Mouse (Mus musculus) retina, embryonic 14.5 days (tissue): Measurements from ENCODE around the gene Itgb4.
A peak's percentile ranks its signal among the peaks of the same experiment; 100 is the strongest.

ENCODE experiments used
- DNase-seq: peaks from one replicate; pipeline ENCODE4 v3.0.0-alpha.2; 2015; ENCODE audit warnings: low spot score

Itgb4 gene

DNA sequence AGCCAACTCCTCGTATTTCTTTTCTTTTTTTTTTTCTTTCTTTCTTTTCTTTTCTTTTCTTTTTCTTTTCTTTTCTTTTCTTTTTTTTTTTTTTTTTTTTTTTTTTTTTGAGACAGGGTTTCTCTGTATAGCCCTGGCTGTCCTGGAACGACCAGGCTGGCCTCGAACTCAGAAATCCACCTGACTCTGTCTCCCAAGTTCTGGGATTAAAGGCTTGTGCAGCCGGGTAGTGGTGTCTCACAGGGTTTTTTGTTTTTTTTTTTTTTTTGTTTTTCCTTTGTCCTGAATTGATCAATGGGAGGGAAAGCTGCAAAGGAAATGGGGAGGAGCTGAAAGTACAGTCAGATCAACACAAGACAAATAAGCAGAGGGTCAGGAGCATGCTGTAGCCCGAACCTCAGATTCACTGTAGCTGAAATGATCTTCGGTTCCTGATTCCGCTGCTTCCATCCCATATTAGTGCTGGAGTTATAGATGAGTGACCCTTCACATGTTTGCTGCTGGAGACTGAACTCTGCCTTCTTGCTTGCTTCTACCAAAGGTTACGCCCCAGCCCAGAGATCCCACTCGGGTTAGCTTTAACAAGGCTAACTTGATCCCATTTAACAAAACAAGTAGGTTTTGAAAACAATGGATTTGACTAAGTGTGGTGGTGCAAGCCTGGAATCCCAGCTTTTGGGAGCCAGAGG lies 53.8 kb downstream of the Itgb4 start:
- DNase-seq = no peak

DNA sequence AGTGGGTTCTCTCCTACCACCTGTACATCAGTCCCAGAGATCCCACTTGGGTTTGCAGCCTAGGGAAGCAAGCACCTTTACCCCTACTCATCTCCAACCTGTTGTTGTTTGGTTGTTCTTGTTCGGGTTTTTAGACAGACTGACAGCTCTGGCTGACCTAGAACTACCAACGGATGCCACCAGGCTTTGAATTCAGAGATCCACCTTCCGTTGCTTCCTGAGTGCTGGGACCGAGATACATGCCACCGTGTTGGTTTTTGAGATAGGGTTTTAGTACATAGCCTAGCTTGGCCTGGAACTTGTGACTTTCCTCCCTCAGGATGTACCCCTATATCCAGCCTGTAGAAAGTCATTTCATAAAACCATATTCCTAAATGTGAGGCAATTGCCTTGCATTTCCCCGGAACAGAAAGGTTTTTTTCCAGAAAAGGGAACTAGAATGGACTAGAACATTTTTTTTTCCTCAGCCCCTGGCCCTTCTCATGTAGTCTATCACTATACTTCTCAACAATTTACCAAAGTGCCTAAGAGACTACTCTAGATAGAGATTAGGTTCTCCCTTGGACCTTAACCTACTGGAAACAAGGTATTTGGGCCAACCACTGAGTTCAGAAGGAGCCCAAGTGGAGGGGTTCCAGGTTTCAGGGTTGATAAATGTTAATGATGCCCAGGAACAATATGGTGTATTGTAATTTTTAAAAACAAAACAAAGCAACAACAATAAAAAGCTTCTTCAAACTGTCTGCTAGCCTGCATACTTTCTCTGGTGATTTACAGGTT lies 54.8 kb downstream of the Itgb4 start:
- DNase-seq = no peak

DNA sequence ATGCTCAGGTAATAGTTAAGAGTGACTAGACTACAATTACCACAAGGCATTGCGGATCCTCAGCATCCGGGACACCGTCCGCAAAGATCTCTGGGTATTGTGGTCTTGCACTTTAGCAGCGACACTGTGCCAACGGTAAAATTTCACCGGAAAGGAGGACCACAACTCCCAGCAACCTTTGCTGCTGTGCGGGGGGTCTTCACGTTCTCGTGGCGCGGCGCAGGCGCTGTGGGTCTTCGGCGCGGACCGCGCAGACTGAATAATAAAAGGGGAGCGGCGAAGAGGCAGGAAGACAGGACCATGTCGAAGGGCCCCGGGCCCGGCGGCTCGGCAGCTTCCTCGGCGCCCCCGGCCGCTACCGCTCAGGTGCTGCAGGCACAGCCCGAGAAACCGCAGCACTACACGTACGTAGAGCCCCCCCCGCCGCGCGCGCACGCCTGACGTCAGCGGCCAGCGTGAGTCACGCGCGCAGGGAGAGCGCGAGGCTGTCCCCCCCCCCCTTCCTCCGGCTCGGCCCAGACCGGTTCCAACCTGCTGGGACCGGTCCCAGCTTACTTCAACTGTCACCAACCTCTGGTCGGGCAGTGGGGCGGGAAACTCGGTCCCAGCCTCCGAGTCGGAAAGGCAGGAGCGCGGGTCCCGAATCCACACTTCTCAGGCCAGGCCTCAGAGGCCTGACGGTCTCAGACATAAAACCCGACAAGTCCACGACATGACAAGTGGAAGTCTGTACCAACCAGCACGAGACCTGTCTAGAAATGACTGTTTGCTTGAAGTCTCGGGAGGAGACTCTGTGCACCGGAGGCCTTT lies 55.8 kb downstream of the Itgb4 start, which contains the start of gene Unk:
TSS of gene Unk (plus strand) at position 235 of the 810 bp plus-strand sequence.
- peak; percentile 99 for DNase-seq

DNA sequence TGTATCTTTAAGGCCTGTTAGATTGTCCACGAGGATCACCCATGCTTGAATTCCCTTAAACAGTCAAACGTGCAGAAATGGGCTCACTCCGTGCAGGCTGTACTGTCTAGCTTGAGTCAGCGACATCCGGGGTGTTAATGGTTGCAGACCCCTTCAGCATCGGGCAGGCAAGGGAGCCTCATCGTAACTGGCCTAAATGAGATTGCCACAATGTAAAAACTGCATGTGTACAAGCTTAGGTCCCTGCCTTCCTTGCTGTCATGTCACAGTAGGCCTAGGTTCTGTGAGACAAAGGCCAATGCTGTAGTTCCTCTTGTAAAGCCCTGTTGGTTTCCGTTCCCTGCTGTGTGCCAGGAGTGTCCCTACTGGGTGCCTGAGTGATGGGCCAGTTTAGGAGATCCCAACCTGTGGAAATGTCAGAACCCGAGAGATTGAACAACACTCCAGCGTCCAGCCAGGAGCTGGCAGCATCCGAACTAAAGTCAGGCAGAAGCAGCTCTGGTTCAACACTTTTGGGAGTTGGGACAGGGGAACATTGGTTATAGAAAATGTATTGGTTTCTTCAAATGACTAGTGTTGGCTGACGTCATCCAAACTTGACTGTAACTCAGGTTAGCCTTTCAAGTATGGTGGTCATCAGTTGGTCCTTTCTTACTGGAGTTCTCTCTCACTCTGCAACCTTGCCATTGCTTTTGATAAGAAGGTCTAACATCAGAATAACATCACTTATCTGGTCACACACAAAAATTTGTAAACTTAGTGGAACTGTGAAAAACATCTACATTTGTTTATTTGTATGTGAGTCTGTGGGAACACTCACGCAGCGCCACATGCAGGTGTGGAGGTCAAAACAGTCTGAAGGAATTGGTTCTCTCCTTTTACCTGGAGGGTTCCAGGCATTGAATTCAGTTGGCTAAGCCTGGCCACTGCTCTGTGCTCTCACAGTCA lies 56.7 kb downstream of the Itgb4 start:
- DNase-seq = no peak

DNA sequence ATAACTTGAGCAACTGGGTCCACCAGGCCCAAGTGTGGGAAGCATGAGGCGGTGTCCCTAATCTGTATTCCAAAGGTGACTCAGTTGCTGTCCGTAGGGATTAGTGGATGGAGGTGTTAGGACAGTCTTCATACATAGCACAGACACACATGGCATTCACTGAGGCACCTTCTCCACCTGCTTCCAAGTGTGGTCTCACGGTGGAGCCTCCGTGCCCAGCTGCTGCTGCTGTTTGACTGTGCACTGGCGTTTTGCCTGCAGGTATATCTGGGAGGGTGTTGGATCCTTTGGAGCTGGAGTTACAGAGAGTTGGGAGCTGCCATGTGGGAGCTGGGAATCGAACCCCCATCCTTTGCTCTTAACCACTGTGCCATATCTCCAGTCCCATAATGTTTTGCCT lies 60.1 kb downstream of the Itgb4 start:
- no peak for DNase-seq

DNA sequence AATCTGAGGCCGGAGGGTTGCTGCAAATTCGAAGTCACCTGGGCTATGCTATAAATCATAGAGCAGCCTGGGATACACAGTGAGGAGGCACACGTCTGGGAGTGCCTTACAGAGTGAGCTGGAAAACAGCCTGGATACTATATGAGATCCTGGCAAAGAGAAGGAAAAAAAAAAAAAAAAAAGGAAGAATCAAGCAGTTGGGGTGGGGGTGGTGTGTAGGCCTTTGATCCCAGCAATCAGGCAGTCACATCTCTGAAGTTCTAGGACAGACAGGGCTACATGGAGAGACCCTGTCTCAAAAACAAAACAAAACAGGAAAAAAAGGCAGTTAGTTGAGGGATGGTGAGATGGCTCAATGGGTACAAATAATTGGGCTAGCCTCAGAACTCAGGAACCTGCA lies 62.2 kb downstream of the Itgb4 start:
- DNase-seq = no peak

DNA sequence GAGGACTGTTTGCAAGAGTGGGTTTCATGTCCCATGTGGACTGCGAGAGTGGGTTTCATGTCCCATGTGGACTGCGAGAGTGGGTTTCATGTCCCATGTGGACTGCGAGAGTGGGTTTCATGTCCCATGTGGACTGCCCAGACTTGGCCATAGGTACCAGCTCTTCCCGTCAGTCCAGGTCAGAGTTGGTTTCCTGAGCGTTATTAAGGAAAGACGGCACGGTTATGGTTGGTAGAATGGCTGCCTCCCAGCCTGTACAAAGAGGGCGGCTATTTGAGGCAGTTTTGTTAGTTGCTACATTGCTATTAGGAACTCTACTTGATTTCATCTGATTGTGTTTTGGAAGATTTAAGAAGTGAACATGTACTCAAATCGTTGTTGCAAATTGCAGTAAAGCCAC lies 63.3 kb downstream of the Itgb4 start:
- no peak for DNase-seq

DNA sequence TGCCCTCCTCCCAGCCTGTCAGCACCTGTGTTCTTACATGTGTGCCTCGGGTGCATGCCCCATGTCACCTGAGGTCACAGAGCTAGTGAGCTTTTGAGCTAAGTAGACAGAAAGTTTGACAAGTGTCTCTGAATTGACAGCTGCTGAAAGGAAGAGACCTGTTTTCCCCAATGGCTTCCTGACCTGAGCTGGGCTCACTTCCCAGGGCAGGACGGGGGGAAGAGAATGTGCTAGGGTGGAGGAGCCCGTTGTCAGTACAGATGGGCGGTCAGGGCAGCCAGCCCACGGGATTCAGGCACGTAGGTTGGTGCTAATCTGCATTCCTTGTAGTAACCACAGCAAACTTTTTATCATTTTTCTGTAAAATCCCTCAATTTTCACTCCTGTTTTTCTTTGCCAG lies 66.1 kb downstream of the Itgb4 start:
- no peak for DNase-seq

DNA sequence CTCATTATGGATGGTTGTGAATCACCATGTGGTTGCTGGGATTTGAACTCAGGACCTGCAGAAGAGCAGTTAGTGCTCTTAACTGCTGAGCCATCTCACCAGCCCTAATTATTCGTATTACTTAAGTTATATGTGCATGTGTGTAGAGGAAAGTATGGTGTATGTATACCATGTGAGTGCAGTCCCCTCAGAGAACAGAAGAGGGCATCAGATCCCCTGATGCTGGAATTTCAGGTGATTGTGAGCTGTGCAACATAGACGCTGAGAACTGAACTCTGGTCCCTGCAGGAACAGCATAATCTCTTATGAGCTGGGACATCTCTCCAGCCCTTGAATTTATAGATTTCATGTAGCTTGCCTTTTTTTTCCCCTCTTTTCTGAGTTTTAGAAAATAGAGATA lies 67.3 kb downstream of the Itgb4 start:
- DNase-seq = no peak

DNA sequence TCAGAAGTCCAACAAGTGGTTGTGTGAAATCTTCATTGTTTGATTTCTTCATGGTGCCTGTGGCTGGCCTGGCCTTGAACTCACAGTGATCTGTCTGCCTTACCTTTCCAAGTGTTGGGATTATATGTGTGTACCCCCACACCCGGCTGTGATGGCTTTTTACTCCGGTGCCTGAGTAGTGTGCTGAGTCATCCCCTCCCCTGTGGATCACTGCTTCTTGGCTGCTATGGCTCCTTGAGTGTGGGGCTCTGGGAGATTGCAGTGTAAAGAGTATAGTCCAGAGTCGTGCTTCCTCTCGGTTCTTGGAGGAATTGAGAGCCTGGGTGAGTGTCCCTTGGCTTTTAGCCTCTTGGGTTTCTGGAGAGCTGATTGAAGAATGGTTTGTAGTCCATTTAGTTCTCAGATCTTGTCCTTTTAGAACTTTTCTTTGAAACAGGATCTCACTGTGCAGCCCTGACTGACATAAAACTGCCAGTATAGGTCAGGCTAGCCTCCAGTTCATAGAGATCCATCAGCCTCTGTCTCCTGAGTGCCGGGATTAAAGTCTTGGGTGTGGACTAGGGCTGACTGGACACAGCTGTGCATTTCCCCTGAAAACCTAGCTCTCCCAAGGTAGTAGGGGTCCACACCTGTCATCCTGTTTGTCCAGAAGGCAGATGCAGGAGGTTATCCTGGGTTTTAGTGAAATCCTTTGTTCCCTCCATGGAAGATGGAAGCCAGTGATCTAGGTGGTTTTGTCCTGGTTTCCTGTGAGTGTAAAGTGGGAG lies 68.0 kb downstream of the Itgb4 start:
- no peak for DNase-seq

DNA sequence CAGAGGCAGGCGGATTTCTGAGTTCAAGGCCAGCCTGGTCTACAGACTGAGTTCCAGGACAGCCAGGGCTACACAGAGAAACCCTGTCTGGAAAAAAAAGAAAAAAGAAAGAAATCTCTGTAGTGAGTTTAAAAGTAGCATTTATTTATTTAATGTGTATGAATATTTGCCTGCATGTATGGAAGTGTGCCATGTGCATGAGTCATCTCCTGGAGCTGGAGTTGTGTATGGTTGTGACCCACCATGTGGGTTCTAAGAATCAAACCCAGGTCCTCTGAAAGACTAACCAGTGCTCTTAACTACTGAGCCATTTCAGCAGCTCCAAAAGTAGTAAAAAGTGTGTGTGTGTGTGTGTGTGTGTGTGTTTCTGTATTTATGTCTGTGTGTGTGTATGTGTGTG lies 68.8 kb downstream of the Itgb4 start:
- DNase-seq = no peak

DNA sequence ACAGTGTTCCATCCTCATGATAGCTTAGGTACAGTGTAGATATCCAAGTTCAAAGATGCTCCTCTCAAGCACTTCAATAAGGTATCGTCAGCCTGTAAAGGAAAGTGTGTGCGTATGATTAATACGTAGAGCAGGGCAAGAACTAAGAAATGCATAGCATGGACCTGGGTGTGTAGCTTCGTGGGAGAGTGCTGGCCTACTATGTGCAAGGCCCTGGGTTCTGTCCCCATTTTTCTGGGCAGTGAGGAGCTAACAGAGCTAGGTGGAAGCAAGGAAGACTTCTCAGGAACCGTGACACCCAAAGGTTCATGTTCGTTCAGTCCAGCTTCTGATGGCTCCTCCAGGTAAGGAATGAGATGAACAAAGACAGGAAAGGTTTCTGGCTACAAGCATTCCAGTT lies 70.7 kb downstream of the Itgb4 start:
- DNase-seq = no peak

DNA sequence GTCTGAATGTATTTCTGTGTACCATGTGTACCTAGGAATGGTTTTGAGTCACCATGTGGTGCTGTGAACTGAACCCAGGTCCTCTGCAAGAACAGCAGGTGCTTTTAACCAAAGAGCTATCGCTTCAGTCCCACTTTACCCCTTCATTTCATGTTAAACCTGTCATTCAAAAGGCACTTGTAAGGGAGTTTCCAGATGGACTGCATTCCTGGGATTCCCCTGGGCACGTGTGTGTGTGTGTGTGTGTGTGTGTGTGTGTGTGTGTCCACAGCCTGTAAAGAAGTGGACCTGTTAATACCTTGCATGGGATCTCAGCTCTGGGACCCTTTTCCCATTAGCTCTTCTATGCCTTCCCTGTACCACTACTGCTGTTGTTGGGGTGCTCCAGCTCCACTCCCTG lies 75.1 kb downstream of the Itgb4 start:
- DNase-seq = no peak

DNA sequence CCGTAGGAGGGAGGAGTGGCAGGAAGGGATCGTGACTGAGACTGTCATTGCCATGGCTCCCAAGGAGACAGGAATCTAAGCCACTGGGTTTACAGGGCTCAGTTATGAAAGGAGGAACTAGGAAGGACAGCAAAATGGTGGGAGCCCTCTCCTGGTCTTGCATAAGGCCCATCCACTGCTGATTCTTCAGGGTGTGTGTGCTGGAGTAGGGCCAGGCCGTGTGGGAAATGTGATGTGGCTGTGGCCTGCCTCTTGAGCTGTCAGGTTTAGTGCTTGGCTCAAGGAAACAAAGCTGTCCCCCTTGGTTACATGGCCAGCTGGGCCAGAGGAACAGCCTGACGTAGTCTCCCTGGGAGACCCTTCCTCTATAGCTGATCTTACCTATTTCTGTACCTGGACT lies 75.7 kb downstream of the Itgb4 start:
- DNase-seq = no peak

DNA sequence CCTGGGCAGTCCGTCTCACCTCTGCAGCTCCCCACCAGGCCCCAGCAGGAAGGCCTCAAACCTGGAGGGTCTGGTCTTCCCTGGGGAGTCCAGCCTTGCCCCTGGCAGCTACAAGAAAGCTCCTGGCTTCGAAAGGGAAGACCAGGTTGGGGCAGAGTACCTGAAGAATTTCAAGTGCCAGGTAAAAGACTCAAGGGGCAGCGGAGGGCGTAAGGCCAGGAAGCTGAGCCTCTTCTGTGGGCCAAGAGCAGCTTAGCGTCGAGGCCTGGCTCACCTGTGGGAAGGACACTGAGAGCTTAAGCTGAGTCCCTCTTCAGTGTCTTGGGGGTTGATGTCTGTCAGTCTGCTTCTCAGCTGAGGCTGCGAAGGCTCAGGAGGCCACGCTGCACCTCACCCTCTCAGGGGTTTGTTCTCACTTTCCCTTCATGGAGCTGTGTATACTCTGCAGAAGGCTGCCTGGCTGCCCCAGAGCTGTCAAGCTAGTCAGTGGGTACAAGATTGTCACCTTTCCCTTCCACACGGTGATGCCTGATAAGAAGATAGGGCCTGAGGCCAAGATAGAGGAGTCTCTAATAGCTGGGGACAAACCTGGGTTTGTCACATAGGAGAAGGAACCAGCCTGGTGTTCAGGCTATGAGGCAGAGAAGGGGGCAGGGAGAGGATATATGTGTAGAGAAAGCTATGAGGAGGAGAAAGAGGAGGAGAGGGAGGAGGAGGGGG lies 79.2 kb downstream of the Itgb4 start:
- DNase-seq = no peak

DNA sequence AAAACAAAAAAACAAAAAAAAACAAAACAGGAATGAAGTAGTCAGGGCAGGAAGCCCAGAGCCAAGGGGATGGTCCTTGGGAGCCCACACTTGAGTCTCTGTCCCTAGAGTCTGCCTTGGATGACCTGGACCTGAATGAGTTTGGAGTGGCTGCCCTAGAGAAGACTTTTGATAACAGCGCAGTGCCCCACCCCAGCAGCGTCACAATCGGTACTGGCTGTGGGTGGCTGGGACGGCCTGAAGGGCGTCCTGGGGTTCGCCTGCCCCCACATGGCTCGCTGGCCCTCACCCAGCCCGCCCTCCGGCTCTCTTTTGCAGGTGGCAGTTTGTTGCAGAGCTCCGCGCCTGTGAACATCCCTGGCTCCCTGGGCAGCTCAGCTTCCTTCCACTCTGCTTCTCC lies 81.4 kb downstream of the Itgb4 start:
- DNase-seq = no peak

DNA sequence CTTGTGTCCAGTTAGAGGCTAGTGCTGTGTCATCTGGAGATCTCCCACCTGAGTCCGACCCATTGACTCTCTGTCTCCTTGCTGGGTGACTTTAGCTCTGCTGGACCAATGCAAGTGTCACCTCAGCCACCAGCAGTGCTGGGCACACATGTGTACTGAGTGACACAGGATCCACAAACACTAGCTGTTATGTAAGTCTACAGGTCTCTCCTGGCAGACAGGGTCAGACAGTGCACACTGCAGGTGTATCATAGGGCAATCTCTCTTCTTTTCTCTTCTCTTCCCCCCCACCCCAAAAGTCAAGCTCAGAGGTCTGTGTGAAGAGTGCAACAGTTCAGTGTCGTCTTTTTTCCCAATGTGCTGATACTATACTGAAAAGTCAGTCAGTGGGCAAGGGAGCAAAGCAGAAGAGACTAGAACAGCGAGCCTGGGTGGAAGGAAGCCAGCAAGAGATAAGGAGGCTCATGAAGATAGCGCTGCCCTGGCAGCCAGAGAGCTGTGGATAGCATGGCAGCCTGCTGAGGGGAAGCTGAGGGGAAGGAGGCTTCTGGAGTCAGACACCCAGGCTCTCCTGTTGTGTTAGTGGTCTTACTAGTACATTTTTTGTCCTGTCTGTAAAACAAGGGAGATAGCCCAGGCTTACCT lies 82.8 kb downstream of the Itgb4 start:
- DNase-seq = no peak
